Mouse (Mus musculus): Measurements from ENCODE around the gene Clybl. TPM values are rescaled to one million over a fixed set of nuclear protein-coding genes. Genes with fewer than 3 reads are reported as not detected.

The Clybl gene
- total and polyA plus RNA-seq, 2 experiments from 2014 or later, result 10.6 to 21.0 TPM

DNA sequence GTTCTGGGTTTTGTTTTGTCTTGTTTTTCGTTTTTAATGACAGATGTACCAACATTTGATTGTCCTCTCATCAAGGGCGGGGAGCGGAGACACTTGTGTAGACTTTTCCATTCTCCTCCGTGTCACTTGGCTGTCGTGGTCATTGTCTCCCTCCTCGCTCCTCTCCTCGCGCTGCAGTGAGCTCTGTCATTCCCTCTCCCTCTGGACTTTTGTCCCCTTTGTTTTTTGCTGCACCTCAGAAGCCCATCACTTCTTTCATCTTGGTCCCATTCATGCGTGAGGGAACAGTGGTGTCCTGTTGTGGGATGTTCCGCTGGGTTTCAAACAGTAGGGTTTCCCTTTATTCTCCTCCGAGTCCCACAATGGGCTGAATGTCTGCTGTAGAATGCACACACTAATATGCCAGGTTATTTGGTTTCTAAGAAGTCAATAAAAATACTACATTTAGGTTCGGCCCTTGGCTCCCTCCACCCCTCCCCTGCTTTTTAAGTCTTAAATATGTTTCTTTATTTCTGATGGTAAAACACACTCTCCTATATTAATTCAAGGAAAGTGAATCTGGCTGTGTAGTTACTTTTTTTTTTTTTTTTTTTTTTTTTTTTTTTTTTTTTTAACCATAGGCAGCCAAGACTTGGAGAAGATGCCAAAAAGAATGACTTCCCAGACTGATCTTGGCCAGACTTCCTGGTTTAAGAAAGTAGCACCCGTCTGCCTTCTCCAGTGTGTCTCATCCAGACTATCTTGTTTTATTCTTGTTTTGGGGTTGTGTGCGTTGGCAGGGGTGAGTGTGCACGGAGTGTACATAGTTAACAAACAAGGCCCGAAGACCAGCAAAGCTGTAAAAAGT lies 98.2 kb downstream of the Clybl start:
- Histone ChIP-seq H3K9ac (no peak overlapping the region), H3K4me3 (ENCODE audit: low read depth, low read length) (no peak overlapping the region), H3K36me3 (ENCODE audit: insufficient read depth) (no peaks in the 10 kb centered on the region), H3K27me3 (ENCODE audit: insufficient read depth, low read length) (peaks cover 23% of the 10 kb centered on the region), H3K9me3 (ENCODE audit: low read length) (no peaks in the 10 kb centered on the region), H3K4me2 (ENCODE audit: low read depth) (no peak overlapping the region), H3K4me1 (ENCODE audit: insufficient read depth) (no peaks in the 10 kb centered on the region), H3K27ac (ENCODE audit: low read depth, low read length) (no peak overlapping the region)
- TF ChIP-seq CTCF (IDR thresholded peaks at IDR 0.05; ENCODE audit: low read depth), result no peak
- ATAC-seq, result 0 out of 2 replicates have a peak, but pooled peaks have one; percentile 27
- 27% methylated on average over 16 of the region's 16 CpGs for WGBS
- peak; percentile 39 for DNase-seq

DNA sequence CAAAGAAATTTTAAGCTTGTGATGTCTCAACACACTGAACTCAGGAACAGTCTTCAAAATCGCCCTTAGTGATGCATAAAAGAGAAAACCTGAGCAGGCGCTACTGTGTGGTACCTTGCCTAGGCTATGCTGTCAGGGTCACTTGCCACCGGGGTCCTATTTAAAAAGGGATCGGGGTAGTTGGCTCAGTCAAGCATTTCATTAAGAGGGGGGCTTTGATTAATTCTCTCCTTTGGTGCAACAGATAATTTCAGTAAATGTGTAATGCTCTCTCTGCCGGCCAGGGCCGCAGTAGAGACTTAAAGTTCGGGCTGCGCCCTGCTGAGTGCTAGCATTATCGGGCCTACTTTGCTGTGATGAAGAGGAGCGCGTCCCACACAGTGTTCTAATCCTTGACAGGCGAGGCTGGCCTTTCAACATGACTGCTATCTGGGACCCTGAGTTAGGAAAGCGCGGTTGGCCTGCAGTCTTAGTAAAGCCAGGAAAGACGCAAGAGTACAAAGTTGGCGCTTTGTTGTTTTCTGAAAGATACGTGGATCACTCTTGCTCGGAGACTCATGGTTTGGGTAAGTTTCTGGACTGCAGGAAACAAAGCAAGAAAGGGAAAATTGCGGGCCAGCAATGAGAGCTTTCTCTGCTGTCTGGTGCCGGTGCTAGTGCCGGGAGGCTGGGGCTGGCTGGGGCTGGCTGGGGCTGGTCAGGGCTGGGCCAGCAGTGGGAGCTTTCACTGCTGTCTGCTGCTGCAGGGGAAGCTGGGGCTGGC lies 99.0 kb downstream of the Clybl start:
- Histone ChIP-seq H3K4me1 (ENCODE audit: insufficient read depth) (no peaks in the 10 kb centered on the region), H3K36me3 (ENCODE audit: insufficient read depth) (no peaks in the 10 kb centered on the region), H3K4me3 (ENCODE audit: low read depth, low read length) (no peak overlapping the region), H3K27me3 (ENCODE audit: insufficient read depth, low read length) (peaks cover 23% of the 10 kb centered on the region), H3K9ac (no peak overlapping the region), H3K9me3 (ENCODE audit: low read length) (no peaks in the 10 kb centered on the region), H3K4me2 (ENCODE audit: low read depth) (no peak overlapping the region), H3K27ac (ENCODE audit: low read depth, low read length) (no peak overlapping the region)
- TF ChIP-seq CTCF (IDR thresholded peaks at IDR 0.05; ENCODE audit: low read depth), result no peak
- no peak for DNase-seq
- peak; percentile 51 for ATAC-seq
- WGBS, result 24% methylated on average over 21 of the region's 21 CpGs

DNA sequence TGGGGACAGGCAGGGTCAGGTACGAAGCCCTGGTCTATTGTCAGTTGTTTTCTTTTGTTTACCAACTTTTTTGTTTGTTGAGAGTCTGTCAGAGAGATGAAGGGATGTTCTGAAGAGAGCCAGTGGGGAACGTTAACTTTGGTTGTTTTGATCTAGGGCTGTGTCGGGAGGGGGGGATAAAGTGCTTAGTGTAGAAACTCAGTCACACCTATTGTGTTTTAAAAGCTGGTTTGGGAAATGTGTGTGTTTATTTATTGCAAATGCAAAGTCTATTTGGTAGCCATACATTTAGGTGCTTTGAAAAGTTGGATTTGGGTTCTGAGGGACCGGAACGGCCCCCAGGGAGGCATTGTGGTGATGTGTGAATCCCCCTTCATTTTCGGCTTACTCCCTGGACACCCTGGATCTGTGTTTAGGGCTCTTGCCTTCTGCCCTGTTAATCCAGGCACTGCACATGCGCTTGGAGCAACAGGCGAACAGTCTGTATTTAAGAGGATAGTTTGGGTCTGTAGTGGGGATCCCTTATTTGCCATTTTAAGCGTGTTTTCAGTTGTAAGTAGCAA lies 99.6 kb downstream of the Clybl start:
- WGBS, result 50% methylated on average over 9 of the region's 9 CpGs
- no peak overlapping the region for H3K4me2 ChIP-seq (ENCODE audit: low read depth)
- TF ChIP-seq CTCF (IDR thresholded peaks at IDR 0.05; ENCODE audit: low read depth), result no peak
- ATAC-seq, result no peak
- peaks cover 23% of the 10 kb centered on the region for H3K27me3 ChIP-seq (ENCODE audit: insufficient read depth, low read length)
- H3K9me3 ChIP-seq (ENCODE audit: low read length), result no peaks in the 10 kb centered on the region
- no peak overlapping the region for H3K9ac ChIP-seq
- no peak for DNase-seq
- no peak overlapping the region for H3K4me3 ChIP-seq (ENCODE audit: low read depth, low read length)
- H3K4me1 ChIP-seq (ENCODE audit: insufficient read depth), result no peaks in the 10 kb centered on the region
- H3K27ac ChIP-seq (ENCODE audit: low read depth, low read length), result no peak overlapping the region
- no peaks in the 10 kb centered on the region for H3K36me3 ChIP-seq (ENCODE audit: insufficient read depth)

DNA sequence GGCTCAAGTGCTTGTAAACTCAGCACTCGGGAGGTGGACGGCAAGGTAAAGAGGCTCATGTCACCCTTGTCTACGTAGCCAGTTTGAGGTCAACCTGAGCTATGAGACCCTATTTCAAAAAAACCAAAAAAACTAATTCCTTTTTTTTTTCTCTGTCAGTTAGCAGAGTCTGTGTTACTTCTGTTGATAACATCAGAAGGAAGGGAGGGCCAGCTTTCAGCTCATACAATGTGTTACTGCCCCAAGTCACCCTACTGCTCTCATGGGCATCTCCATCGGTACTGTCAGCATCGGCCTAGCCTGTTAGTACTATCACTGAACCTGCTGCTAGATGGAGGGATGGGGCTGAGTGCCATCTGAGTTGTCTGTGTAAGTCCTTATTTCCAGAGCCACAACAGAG lies 102.5 kb downstream of the Clybl start:
- H3K36me3 ChIP-seq (ENCODE audit: insufficient read depth), result no peaks in the 10 kb centered on the region
- H3K9ac ChIP-seq, result no peak overlapping the region
- WGBS, result 87% methylated on average over 5 of the region's 5 CpGs
- peaks cover 32% of the 10 kb centered on the region for H3K27me3 ChIP-seq (ENCODE audit: insufficient read depth, low read length)
- DNase-seq (no peak), ATAC-seq (no peak)
- no peaks in the 10 kb centered on the region for H3K9me3 ChIP-seq (ENCODE audit: low read length)
- H3K27ac ChIP-seq (ENCODE audit: low read depth, low read length), result no peak overlapping the region
- no peak overlapping the region for H3K4me3 ChIP-seq (ENCODE audit: low read depth, low read length)
- H3K4me2 ChIP-seq (ENCODE audit: low read depth), result no peak overlapping the region
- TF ChIP-seq CTCF (IDR thresholded peaks at IDR 0.05; ENCODE audit: low read depth), result no peak
- no peaks in the 10 kb centered on the region for H3K4me1 ChIP-seq (ENCODE audit: insufficient read depth)

DNA sequence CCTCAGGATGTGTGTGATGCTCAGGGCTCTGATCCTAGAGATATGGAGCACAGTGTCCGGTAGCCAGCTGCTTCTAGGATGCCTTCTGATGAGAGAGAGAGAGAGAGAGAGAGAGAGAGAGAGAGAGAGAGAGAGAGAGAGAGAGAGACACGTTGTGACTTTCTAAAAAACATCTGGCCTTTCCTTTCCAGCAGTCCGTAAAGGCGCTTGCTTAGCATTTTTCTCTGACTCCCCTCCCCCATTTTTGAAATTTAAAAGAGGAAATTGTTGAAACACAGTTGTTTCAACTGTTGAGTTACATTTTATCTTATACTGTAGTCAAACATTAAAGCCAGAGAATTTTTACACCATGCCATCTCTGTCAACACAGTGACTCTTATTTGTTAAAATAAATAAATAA lies 114.9 kb downstream of the Clybl start:
- ATAC-seq (no peak), DNase-seq (no peak)
- H3K9me3 ChIP-seq (ENCODE audit: low read length), result no peaks in the 10 kb centered on the region
- TF ChIP-seq CTCF (IDR thresholded peaks at IDR 0.05; ENCODE audit: low read depth), result no peak
- H3K9ac ChIP-seq, result no peak overlapping the region
- no peak overlapping the region for H3K4me2 ChIP-seq (ENCODE audit: low read depth)
- H3K4me1 ChIP-seq (ENCODE audit: insufficient read depth), result no peaks in the 10 kb centered on the region
- H3K27ac ChIP-seq (ENCODE audit: low read depth, low read length), result no peak overlapping the region
- 58% methylated on average over 4 of the region's 4 CpGs for WGBS
- no peak overlapping the region for H3K4me3 ChIP-seq (ENCODE audit: low read depth, low read length)
- H3K36me3 ChIP-seq (ENCODE audit: insufficient read depth), result no peaks in the 10 kb centered on the region
- H3K27me3 ChIP-seq (ENCODE audit: insufficient read depth, low read length), result 0 out of 2 replicates have a peak, but pooled peaks cover 4% of the 10 kb centered on the region

DNA sequence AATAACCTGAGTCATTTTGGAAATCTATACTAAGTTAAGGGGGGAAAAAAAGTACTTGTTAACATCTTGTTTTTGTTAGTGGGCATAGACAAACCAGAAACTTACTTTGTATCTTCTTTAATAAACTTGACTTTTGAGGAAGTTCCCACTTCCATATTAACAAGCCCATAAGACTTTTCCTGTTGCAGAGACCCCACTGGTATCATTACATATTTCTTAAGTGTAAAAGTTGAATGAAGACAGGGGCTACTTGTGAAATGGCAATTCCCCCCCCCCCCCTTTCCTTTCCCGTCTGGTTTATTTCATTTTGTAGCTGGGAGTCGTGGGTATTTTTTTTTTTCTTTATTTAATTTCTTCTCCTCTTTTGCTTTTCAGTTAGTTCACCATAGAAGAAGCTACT lies 115.4 kb downstream of the Clybl start:
- Histone ChIP-seq H3K27ac (ENCODE audit: low read depth, low read length) (no peak overlapping the region), H3K27me3 (ENCODE audit: insufficient read depth, low read length) (0 out of 2 replicates have a peak, but pooled peaks cover 3% of the 10 kb centered on the region), H3K4me1 (ENCODE audit: insufficient read depth) (no peaks in the 10 kb centered on the region), H3K9me3 (ENCODE audit: low read length) (no peaks in the 10 kb centered on the region), H3K36me3 (ENCODE audit: insufficient read depth) (no peaks in the 10 kb centered on the region), H3K4me3 (ENCODE audit: low read depth, low read length) (no peak overlapping the region), H3K4me2 (ENCODE audit: low read depth) (no peak overlapping the region), H3K9ac (no peak overlapping the region)
- no peak for TF ChIP-seq CTCF (IDR thresholded peaks at IDR 0.05; ENCODE audit: low read depth)
- no peak for ATAC-seq
- DNase-seq, result no peak
- 31% methylated on average over 2 of the region's 2 CpGs for WGBS

Measured in forebrain, postnatal 0 days (tissue).